Mouse (Mus musculus) heart, postnatal 36 days (tissue): ENCODE measurements around the gene Rtbdn. TPM values are rescaled to one million over a fixed set of nuclear protein-coding genes. Genes with fewer than 3 reads are reported as not detected.
"Not testable (repeated sequence)": the region's sequence is repeated elsewhere in the genome, so short reads cannot be mapped to it uniquely, and the experiment has no call there.

Experiments
- DNase-seq, 2 experiments: peaks; one replicate each; pipeline ENCODE4 v3.0.0; 2021 to 2022
- intact Hi-C: fragments of 180-260 bp; cut with DNase I; formaldehyde crosslinking; loops from one replicate; pipeline ENCODE4 v1.15.1; 2025
- total RNA-seq, 2 experiments: library from RNA; stranded (reverse); gene quantifications; 2 replicates each; pipeline ENCODE4 v1.2.3; 2021

The Rtbdn gene
- not detected for total RNA-seq

GRCm38 (mm10) chr8:84946528-84947240 is at the start of gene Rtbdn:
Gene Rtbdn, plus strand, starts transcription at chr8:84946991.
- intact Hi-C loops, result no loop called here
- DNase-seq, result no peak

- no peak for DNase-seq
- intact Hi-C loops, result loop anchor here (5.0 kb wide), 1 partner anchor 54 kb away; the partner anchor contains the start of gene Calr
These were observed 45.7 kb upstream of the Rtbdn start for GRCm38 (mm10) chr8:84901071-84901470.

- no peak for DNase-seq
- intact Hi-C loops, result loop anchor here (5.0 kb wide), 1 partner anchor 54 kb away; the partner anchor contains the start of gene Calr
These were observed 45.0 kb upstream of the Rtbdn start, which contains the start of gene Klf1 for GRCm38 (mm10) chr8:84901752-84902151. Gene Klf1, plus strand, starts transcription at chr8:84901928.

- DNase-seq, result no peak
- intact Hi-C loops, result loop anchor here (5.0 kb wide), 1 partner anchor 55 kb away; the partner anchor contains the start of gene Calr
These were observed 44.3 kb upstream of the Rtbdn start for GRCm38 (mm10) chr8:84902367-84902919.

GRCm38 (mm10) chr8:84902920-84903661 is 43.7 kb upstream of the Rtbdn start:
- intact Hi-C loops, result loop anchor here (5.0 kb wide), 1 partner anchor 56 kb away; the partner anchor contains the start of gene Calr
- DNase-seq, result peak; percentile 94 to 96

- DNase-seq, result no peak
- intact Hi-C loops, result loop anchor here (5.0 kb wide), 1 partner anchor 57 kb away; the partner anchor contains the start of gene Calr
These were observed 42.4 kb upstream of the Rtbdn start for GRCm38 (mm10) chr8:84904351-84904750.

DNA sequence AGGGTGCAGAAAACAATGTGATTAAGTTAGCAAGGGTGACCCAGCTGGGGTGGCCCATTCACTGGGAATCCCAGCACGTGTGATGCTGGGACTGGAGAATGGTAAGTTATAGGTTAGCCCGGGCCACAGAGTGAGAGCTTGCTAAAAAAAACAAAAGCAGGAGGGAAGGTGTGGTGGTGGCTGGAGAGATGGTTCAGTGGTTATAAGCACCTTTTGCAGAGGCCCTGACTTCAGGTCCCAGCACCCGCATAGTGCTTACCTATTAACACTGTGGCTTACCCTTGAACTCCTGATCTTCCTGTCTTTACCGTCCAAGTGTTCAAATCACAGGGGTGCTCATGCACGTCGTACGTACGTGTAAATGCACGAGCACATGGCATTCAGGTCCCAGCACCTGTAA is 39.8 kb upstream of the Rtbdn start:
- intact Hi-C loops, result no loop called here
- DNase-seq, result no peak

GRCm38 (mm10) chr8:84907493-84907892 is 39.3 kb upstream of the Rtbdn start:
- intact Hi-C loops, result no loop called here
- no peak for DNase-seq

GRCm38 (mm10) chr8:84907979-84908378 is 38.8 kb upstream of the Rtbdn start:
- DNase-seq, intact Hi-C loops: not testable (repeated sequence)

DNA sequence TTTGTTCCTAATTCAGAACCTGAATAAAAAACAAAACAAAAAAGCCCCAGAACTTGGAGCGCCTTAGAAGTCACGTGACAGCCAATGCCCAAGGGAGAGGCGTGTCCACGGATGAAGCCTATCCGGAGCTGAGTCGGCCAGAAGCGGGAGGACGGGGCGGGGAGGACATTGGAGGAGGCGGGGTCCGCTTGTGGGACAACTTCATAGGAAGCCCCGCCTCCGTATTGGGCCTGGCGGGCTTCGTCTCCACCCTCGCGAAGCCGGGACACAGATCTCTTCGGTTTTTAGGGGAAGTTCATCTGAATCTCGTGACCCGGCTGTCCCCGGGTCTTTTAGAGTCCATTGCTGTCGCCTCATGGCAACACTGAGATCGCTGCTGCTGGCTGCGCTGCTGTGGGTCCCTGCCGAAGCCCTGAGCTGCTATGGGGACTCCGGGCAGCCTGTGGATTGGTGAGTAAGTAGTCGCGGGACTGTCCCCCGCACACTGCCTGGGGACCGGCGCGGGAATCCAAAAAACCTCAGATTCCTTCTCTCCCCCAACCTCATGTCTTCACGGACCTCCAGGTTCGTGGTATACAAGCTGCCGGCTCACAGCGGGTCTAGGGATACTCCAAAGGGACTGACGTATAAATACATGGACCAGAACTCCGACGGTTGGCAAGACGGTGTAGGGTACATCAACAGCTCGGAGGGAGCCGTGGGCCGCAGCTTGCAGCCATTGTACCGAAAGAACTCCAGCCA is 38.2 kb upstream of the Rtbdn start, which contains the start of gene Dnase2a:
Gene Dnase2a, plus strand, starts transcription at position 140 of the 741 bp plus-strand sequence.
- DNase-seq, result peak; percentile 94 to 96
- intact Hi-C loops, result no loop called here

DNA sequence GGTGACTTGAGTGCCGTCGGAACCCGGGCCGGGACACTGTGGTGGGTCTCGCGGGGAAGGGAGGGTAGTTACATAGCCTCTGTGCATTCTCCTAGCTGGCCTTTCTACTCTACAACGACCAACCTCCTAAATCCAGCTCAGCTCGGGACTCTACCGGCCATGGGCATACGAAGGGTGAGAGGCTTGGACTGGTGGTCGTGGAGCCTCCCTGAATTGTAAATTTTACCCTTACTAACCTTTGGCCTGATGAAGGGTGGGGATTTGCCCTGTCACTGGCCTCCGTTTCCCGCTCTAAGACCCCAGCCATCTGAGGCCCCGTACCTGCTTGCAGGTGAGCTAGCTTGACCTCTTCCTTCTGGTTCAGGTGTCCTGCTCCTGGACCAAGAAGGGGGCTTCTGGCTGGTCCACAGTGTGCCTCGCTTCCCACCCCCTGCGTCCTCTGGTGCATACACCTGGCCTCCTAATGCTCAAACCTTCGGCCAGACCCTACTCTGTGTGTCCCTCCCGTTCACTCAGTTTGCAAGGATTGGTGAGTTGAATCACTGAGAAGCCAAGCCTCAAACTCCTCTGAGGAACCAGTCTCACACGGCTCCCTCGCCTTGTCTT is 37.5 kb upstream of the Rtbdn start:
- no peak for DNase-seq
- intact Hi-C loops, result no loop called here

DNA sequence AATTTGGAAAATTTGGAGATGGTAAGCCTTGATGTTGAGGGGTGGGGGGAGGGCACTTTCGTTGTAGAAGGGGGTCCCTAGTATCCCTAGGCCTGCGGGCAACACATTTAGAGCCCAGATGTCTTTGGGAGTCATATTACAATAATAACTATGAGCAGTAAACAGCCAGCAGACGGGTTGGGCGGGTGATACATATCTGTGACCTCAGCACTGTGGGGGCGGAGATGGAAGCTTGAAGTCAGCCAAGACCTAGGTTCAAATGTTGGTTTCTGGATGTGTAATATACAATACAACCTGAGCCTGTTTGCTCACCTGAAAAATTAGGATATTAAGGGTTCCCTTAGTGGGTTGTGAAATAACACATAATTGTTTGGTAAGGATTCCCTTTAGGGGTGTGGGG is 36.8 kb upstream of the Rtbdn start:
- intact Hi-C loops, result no loop called here
- no peak for DNase-seq

DNA sequence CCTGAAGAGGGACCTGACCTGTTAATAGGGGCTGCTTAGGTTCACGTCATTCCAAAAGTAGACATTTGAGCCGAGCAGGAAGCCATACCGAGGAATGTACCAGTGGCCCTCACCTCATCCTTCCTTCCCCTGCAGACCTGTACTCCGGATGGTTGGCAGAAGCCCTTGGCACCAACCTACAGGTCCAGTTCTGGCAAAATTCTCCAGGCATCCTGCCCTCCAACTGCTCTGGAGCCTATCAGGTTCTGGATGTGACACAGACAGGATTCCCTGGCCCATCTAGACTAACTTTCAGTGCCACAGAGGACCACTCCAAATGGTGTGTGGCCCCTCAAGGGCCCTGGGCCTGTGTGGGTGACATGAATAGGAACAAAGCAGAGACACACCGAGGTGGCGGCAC is 36.2 kb upstream of the Rtbdn start:
- DNase-seq, result no peak
- intact Hi-C loops, result no loop called here

DNA sequence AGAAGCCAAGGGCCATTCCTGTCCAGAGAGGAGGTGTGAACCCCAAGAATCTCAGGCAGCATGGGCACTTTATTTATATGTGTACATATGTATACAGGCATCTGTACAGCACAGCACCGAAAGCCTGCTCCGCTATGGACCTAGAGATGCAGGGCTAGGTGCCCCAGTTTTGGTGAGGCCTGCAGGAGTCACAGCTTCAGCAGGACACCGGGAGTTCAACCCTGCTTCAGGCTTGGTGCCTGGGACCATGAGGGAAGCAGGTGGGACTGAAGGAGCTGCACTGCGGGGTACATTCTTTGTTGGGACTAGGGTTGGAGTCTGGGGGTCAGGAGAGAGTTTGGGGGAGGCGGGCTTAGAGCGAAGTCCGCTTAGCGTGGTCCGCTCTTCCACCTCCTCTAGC is 34.9 kb upstream of the Rtbdn start:
- intact Hi-C loops, result no loop called here

DNA sequence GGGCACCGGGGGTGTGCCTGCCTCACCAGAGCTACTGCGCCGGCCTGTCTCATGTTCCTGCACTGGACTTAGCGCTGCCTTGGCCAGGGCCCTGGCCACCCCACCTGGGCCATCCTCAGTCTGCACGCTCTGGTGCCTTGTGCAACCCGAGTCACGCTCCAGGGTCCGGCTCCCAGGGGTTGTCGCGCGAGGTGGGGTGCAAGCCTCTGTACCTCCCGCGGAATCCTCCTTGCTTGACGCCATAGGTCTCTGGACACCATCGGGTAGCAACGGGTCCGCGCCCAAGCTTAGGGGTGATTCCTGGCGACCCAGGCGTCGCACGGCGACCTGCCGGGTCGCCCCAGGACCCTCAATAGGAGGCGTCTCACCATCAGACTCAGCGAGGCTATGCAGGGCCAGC is 34.4 kb upstream of the Rtbdn start:
- intact Hi-C loops, result no loop called here
- DNase-seq, result no peak

More for the DNA sequence above, 34.9 kb upstream of the Rtbdn start:
- DNase-seq, result no peak

GRCm38 (mm10) chr8:84912895-84913501 is 33.8 kb upstream of the Rtbdn start:
- DNase-seq, result peak; percentile 50 to 59
- intact Hi-C loops, result no loop called here

GRCm38 (mm10) chr8:84913502-84913900 is 33.3 kb upstream of the Rtbdn start:
- intact Hi-C loops, result no loop called here
- no peak for DNase-seq

GRCm38 (mm10) chr8:84913960-84914359 is 32.8 kb upstream of the Rtbdn start:
- intact Hi-C loops, result no loop called here
- no peak for DNase-seq

- intact Hi-C loops, result no loop called here
- no peak for DNase-seq
These were observed 31.5 kb upstream of the Rtbdn start for GRCm38 (mm10) chr8:84915269-84915668.

GRCm38 (mm10) chr8:84917781-84918180 is 29.0 kb upstream of the Rtbdn start:
- DNase-seq, result no peak
- intact Hi-C loops, result no loop called here
